Mouse (Mus musculus): ENCODE measurements around the gene Gm20765. TPM values are rescaled to one million over a fixed set of nuclear protein-coding genes. Genes with fewer than 3 reads are reported as not detected.
"Not testable (repeated sequence)": the region's sequence is repeated elsewhere in the genome, so short reads cannot be mapped to it uniquely, and the experiment has no call there.

Gene Gm20765
- total RNA-seq (2017), result not detected in 3 replicates

- ATAC-seq (replicated peaks; ENCODE audit: insufficient number of reproducible peaks, low FRiP score, low TSS enrichment, poor library complexity, severe bottlenecking), result not testable (repeated sequence)
Observed at GRCm38 (mm10) chr10:104185233-104185632, at the start of gene Gm20765. Gene Gm20765, plus strand, starts transcription at chr10:104185533.

DNA sequence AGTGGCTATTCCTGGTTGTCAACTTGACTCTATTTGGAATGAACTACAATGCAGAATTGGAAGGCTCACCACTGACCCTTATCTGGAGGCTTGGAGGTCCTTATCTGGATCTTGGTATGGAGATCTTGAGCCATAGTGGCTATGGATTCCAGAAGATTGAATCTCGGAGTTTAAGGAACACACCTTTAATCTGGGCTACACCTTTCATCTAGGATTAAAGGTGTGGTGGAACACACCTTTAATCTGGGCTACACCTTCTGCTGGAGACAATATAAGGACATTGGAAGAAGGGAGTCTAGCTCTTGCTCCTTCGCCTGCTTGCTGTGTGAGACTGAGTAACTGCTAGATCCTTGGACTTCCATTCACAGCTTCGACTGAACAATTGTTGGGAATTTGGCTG is 42.6 kb upstream of the Gm20765 start, which contains the start of gene Gm21293:
Gene Gm21293 (plus strand): TSS at position 301 of the 400 bp plus-strand sequence.
- not testable (repeated sequence) for ATAC-seq (replicated peaks; ENCODE audit: insufficient number of reproducible peaks, low FRiP score, low TSS enrichment, poor library complexity, severe bottlenecking)

- not testable (repeated sequence) for ATAC-seq (replicated peaks; ENCODE audit: insufficient number of reproducible peaks, low FRiP score, low TSS enrichment, poor library complexity, severe bottlenecking)
Observed at GRCm38 (mm10) chr10:104151197-104151596, 34.1 kb upstream of the Gm20765 start, which contains the start of gene Gm6763. Gene Gm6763, plus strand, starts transcription at chr10:104151497.

DNA sequence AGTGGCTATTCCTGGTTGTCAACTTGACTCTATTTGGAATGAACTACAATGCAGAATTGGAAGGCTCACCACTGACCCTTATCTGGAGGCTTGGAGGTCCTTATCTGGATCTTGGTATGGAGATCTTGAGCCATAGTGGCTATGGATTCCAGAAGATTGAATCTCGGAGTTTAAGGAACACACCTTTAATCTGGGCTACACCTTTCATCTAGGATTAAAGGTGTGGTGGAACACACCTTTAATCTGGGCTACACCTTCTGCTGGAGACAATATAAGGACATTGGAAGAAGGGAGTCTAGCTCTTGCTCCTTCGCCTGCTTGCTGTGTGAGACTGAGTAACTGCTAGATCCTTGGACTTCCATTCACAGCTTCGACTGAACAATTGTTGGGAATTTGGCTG is 25.6 kb upstream of the Gm20765 start, which contains the start of gene Gm8764:
Gene Gm8764 (plus strand): TSS at position 301 of the 400 bp plus-strand sequence.
- not testable (repeated sequence) for ATAC-seq (replicated peaks; ENCODE audit: insufficient number of reproducible peaks, low FRiP score, low TSS enrichment, poor library complexity, severe bottlenecking)

GRCm38 (mm10) chr10:104168215-104168614 is 17.1 kb upstream of the Gm20765 start, which contains the start of gene Gm21304:
Gene Gm21304, plus strand, starts transcription at chr10:104168515.
- ATAC-seq (replicated peaks; ENCODE audit: insufficient number of reproducible peaks, low FRiP score, low TSS enrichment, poor library complexity, severe bottlenecking), result not testable (repeated sequence)

DNA sequence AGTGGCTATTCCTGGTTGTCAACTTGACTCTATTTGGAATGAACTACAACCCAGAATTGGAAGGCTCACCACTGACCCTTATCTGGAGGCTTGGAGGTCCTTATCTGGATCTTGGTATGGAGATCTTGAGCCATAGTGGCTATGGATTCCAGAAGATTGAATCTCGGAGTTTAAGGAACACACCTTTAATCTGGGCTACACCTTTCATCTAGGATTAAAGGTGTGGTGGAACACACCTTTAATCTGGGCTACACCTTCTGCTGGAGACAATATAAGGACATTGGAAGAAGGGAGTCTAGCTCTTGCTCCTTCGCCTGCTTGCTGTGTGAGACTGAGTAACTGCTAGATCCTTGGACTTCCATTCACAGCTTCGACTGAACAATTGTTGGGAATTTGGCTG is 8.6 kb upstream of the Gm20765 start, which contains the start of gene Gm21312:
Gene Gm21312 (plus strand): TSS at position 301 of the 400 bp plus-strand sequence.
- ATAC-seq (replicated peaks; ENCODE audit: insufficient number of reproducible peaks, low FRiP score, low TSS enrichment, poor library complexity, severe bottlenecking), result not testable (repeated sequence)

- not testable (repeated sequence) for ATAC-seq (replicated peaks; ENCODE audit: insufficient number of reproducible peaks, low FRiP score, low TSS enrichment, poor library complexity, severe bottlenecking)
Observed at GRCm38 (mm10) chr10:104193742-104194141, 8.4 kb downstream of the Gm20765 start, which contains the start of gene Gm4340. Gene Gm4340, plus strand, starts transcription at chr10:104194042.

GRCm38 (mm10) chr10:104209655-104210054 is 24.3 kb downstream of the Gm20765 start:
- ATAC-seq (replicated peaks; ENCODE audit: insufficient number of reproducible peaks, low FRiP score, low TSS enrichment, poor library complexity, severe bottlenecking), result no peak

DNA sequence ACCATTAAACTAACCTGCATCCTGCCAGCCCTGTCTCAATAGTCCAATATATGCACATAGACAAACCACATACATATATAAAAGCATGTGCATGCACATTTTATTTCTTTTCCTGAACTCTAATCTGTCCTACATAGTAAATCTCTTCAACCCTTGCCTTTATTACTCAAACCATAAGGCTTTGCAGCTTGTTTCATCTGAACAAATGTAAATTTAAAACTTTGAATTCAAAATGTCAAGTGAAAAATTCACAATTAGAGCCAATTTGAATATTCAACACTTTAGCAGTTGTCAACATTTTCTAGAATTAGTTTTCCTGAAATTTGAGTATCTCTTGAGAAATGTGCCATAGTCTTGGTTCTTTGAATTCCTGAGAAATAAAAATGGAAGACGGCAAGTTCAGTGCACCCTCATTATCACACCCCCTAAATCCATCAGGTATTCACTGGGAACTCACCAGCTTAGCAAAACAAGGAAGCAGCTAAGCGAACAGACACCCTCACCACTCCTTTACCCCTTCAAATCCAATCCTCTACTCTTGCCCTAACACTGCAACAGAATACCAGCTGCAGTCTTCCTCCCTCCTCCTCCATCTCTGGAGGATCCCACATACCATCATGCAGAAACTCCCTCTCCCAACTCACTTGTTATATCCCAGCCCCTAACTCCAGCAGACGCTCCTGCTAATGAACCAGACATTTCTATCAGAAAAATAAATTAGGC is 25.1 kb downstream of the Gm20765 start:
- ATAC-seq (replicated peaks; ENCODE audit: insufficient number of reproducible peaks, low FRiP score, low TSS enrichment, poor library complexity, severe bottlenecking), result no peak

DNA sequence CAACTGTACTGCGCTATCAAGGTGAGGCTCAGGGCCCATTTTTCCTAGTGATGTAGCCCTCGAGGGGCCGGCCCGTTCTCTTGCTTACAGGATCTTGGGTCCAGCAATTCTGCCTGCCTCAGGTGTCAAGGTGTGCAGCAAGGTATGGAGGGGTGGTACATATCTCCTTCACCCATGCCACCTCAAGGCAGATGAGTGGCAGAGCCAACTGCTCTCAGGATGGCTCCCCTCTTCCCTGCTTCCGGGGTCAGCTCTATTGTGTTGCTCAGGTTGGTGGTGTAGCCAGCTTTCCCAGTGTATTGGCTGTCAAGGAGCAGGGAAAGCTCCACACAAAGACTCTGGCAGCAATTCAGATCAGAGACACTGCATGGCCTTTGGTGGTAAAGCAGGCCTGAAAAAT is 29.2 kb downstream of the Gm20765 start:
- ATAC-seq (replicated peaks; ENCODE audit: insufficient number of reproducible peaks, low FRiP score, low TSS enrichment, poor library complexity, severe bottlenecking), result no peak; the same call in 1 of the 2 replicates

- no peak for ATAC-seq (replicated peaks; ENCODE audit: insufficient number of reproducible peaks, low FRiP score, low TSS enrichment, poor library complexity, severe bottlenecking)
Observed at GRCm38 (mm10) chr10:104220303-104221021, 35.1 kb downstream of the Gm20765 start.

Other genes with a start within 250 kb of the Gm20765 start
- gene Gm21293, start 42.5 kb upstream of the Gm20765 start, total RNA-seq (2017), result not detected in 3 replicates
- gene Gm6763, start 34.0 kb upstream of the Gm20765 start, total RNA-seq (2017), result not detected in 3 replicates
- gene Gm8764, start 25.5 kb upstream of the Gm20765 start, total RNA-seq (2017), result not detected in 3 replicates
- gene Gm21304, start 17.0 kb upstream of the Gm20765 start, total RNA-seq (2017), result not detected in 3 replicates
- not detected in 3 replicates for gene Gm21312, start 8.5 kb upstream of the Gm20765 start, total RNA-seq (2017)
- not detected in 3 replicates for gene Gm4340, start 8.5 kb downstream of the Gm20765 start, total RNA-seq (2017)

Data from monocyte, adult 5-6 weeks (primary cell).